Mouse (Mus musculus): Measurements from ENCODE around the gene Pi16. TPM values are rescaled to one million over a fixed set of nuclear protein-coding genes. Genes with fewer than 3 reads are reported as not detected.

Pi16 gene
- polyA plus RNA-seq, 1 experiment from 2014 or later, result 2.3 TPM

GRCm38 (mm10) chr17:29322603-29322962, 5.1 kb downstream of the Pi16 start:
- peak; percentile 91 for ATAC-seq (ENCODE audit: low read depth)
- H3K9ac ChIP-seq (ENCODE audit: low read length), result 0 out of 2 replicates have a peak overlapping the region, but pooled peaks have one; percentile 11
- peak overlapping the region; percentile 45 for H3K4me2 ChIP-seq (ENCODE audit: low read depth, low read length)
- H3K4me1 ChIP-seq (replicated peaks; ENCODE audit: control insufficient read depth, insufficient read depth, low read length), result peaks cover 9% of the 10 kb centered on the region; the same call in 1 of the 2 replicates
- H3K27me3 ChIP-seq (ENCODE audit: control insufficient read depth, insufficient read depth, low read depth, low read length), result peaks cover 14% of the 10 kb centered on the region; the same call in 1 of the 2 replicates
- no peaks in the 10 kb centered on the region for H3K36me3 ChIP-seq (ENCODE audit: control insufficient read depth, insufficient read depth, low read length)
- H3K4me3 ChIP-seq (ENCODE audit: low read length), result peak overlapping the region; percentile 8; the same call in 1 of the 2 replicates
- H3K9me3 ChIP-seq (ENCODE audit: control insufficient read depth, low read length), result no peaks in the 10 kb centered on the region
- WGBS, result 24% methylated on average over 18 of the region's 18 CpGs
- H3K27ac ChIP-seq (ENCODE audit: low read length), result no peak overlapping the region

DNA sequence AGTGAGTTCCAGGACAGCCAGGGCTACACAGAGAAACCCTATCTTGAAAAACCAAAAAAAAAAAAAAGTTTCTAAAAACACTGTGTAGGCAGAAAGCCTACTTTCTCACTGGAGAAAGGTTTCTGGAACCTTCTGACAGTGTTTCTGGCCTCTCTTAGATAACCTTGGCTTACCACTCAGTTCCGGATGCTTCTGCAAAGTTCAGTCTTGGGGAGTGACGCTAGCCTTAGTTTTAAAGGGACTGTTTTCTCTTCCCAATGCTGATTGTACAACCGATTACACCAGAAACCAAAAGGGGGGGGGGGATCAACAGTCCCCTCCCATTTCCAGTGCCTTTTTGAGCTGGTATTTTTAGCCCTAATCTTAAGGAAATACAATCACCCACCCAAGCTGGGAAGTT, 6.1 kb downstream of the Pi16 start:
- H3K27me3 ChIP-seq (ENCODE audit: control insufficient read depth, insufficient read depth, low read depth, low read length), result peaks cover 14% of the 10 kb centered on the region; the same call in 1 of the 2 replicates

GRCm38 (mm10) chr17:29325831-29326230, 8.4 kb downstream of the Pi16 start:
- H3K4me1 ChIP-seq (replicated peaks; ENCODE audit: control insufficient read depth, insufficient read depth, low read length), result peaks cover 9% of the 10 kb centered on the region; the same call in 1 of the 2 replicates
- H3K36me3 ChIP-seq (ENCODE audit: control insufficient read depth, insufficient read depth, low read length), result peaks cover 3% of the 10 kb centered on the region; the same call in 1 of the 2 replicates
- H3K27me3 ChIP-seq (ENCODE audit: control insufficient read depth, insufficient read depth, low read depth, low read length), result peaks cover 14% of the 10 kb centered on the region; the same call in 1 of the 2 replicates
- no peak overlapping the region for H3K27ac ChIP-seq (ENCODE audit: low read length)
- no peak overlapping the region for H3K4me2 ChIP-seq (ENCODE audit: low read depth, low read length)
- H3K9me3 ChIP-seq (ENCODE audit: control insufficient read depth, low read length), result no peaks in the 10 kb centered on the region
- no peak for ATAC-seq (ENCODE audit: low read depth)
- H3K4me3 ChIP-seq (ENCODE audit: low read length), result no peak overlapping the region
- no peak overlapping the region for H3K9ac ChIP-seq (ENCODE audit: low read length)
- 75% methylated on average over 13 of the region's 13 CpGs for WGBS

More for the DNA sequence above, 6.1 kb downstream of the Pi16 start:
- Histone ChIP-seq H3K9ac (ENCODE audit: low read length) (no peak overlapping the region), H3K9me3 (ENCODE audit: control insufficient read depth, low read length) (no peaks in the 10 kb centered on the region), H3K4me3 (ENCODE audit: low read length) (no peak overlapping the region), H3K4me2 (ENCODE audit: low read depth, low read length) (no peak overlapping the region), H3K27ac (ENCODE audit: low read length) (no peak overlapping the region), H3K36me3 (ENCODE audit: control insufficient read depth, insufficient read depth, low read length) (no peaks in the 10 kb centered on the region), H3K4me1 (replicated peaks; ENCODE audit: control insufficient read depth, insufficient read depth, low read length) (peaks cover 9% of the 10 kb centered on the region; the same call in 1 of the 2 replicates)
- ATAC-seq (ENCODE audit: low read depth), result no peak
- WGBS, result 83% methylated on average over 3 of the region's 3 CpGs

DNA sequence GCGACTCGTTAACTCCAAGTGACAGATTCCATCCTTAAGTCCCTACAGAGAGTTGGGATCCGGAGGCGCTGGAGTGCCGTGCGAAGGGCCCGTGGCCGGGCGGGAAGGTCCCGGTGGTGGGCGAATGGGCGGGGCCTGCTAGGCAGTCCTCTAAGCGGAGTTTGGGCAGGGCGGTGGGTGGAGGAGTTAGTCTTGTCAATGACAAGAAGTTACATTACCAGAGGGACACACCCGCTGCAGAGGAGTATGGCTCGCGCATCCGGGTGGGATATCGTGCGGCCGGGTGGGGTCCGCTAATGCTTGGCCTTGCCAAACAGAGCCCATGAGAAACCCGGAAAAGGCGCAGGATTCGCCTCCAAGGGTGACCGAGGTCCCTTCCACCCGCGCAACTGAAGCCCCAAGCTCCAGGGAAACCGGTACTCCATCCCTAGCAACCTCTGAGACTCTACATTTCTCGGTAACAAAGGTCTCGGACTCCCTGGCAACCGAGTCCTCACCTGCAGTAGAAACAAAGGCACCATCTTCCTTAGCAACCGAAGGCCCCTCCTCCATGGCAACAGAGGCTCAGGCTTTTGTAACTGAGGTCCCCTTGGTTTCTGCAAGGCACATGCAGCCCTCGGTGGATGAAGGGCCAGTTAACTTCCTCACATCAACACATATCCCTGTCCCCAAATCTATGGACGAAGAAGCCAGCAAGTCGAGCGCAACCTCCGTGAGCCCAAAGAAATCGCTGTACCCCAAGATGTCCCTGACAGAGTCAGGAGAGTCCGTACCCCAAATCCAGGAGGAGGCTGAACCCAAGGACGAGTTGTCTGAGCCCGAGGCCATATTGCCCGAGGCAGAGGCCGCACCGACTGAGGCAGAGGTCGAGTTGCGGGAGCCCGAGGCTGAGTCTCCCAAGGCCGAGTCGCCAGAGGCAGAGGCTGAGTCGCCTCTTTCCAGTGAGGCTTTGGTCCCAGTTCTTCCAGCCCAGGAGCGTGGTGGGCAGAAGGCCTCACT, 9.3 kb downstream of the Pi16 start:
- no peak overlapping the region for H3K27ac ChIP-seq (ENCODE audit: low read length)
- peak; percentile 26; the same call in 1 of the 2 replicates for ATAC-seq (ENCODE audit: low read depth)
- peak overlapping the region; percentile 32; the same call in 1 of the 2 replicates for H3K9ac ChIP-seq (ENCODE audit: low read length)
- peak overlapping the region; percentile 34 for H3K4me3 ChIP-seq (ENCODE audit: low read length)
- H3K4me1 ChIP-seq (replicated peaks; ENCODE audit: control insufficient read depth, insufficient read depth, low read length), result peaks cover 9% of the 10 kb centered on the region; the same call in 1 of the 2 replicates
- 21% methylated on average over 52 of the region's 52 CpGs for WGBS
- peaks cover 9% of the 10 kb centered on the region; the same call in 1 of the 2 replicates for H3K27me3 ChIP-seq (ENCODE audit: control insufficient read depth, insufficient read depth, low read depth, low read length)
- peak overlapping the region; percentile 57 for H3K4me2 ChIP-seq (ENCODE audit: low read depth, low read length)
- H3K9me3 ChIP-seq (ENCODE audit: control insufficient read depth, low read length), result no peaks in the 10 kb centered on the region
- peaks cover 8% of the 10 kb centered on the region for H3K36me3 ChIP-seq (ENCODE audit: control insufficient read depth, insufficient read depth, low read length)

DNA sequence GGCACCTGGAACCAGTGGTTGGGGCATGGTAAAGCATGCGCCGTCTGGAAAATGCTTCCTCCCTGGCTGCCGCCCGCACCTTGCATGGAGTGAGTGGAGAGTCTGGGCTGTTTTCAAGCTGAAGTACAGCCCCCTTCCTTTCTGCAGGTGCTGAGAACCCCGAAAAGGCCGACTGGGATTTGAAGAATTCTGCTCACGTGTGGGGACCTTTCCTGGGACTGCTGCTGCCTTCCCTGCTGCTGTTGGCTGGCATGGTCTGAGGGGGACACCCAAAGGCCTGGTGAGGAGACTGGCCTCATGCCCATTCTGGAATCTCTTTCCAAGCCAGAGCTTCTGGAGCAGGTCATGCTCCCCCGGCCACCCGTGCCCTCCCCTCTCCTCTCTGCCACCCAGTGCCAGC, 10.2 kb downstream of the Pi16 start:
- no peak overlapping the region for H3K9ac ChIP-seq (ENCODE audit: low read length)
- 79% methylated on average over 9 of the region's 9 CpGs for WGBS
- H3K4me2 ChIP-seq (ENCODE audit: low read depth, low read length), result no peak overlapping the region
- peaks cover 2% of the 10 kb centered on the region; the same call in 1 of the 2 replicates for H3K27me3 ChIP-seq (ENCODE audit: control insufficient read depth, insufficient read depth, low read depth, low read length)
- no peaks in the 10 kb centered on the region for H3K9me3 ChIP-seq (ENCODE audit: control insufficient read depth, low read length)
- no peak overlapping the region for H3K4me3 ChIP-seq (ENCODE audit: low read length)
- H3K27ac ChIP-seq (ENCODE audit: low read length), result no peak overlapping the region
- H3K36me3 ChIP-seq (ENCODE audit: control insufficient read depth, insufficient read depth, low read length), result peaks cover 16% of the 10 kb centered on the region
- ATAC-seq (ENCODE audit: low read depth), result no peak
- H3K4me1 ChIP-seq (replicated peaks; ENCODE audit: control insufficient read depth, insufficient read depth, low read length), result peaks cover 9% of the 10 kb centered on the region; the same call in 1 of the 2 replicates

- peaks cover 7% of the 10 kb centered on the region; the same call in 1 of the 2 replicates for H3K4me1 ChIP-seq (replicated peaks; ENCODE audit: control insufficient read depth, insufficient read depth, low read length)
- H3K36me3 ChIP-seq (ENCODE audit: control insufficient read depth, insufficient read depth, low read length), result peaks cover 31% of the 10 kb centered on the region
- 78% methylated on average over 3 of the region's 3 CpGs for WGBS
- ATAC-seq (ENCODE audit: low read depth), result no peak
- H3K4me3 ChIP-seq (ENCODE audit: low read length), result no peak overlapping the region
- no peaks in the 10 kb centered on the region for H3K9me3 ChIP-seq (ENCODE audit: control insufficient read depth, low read length)
- no peak overlapping the region for H3K4me2 ChIP-seq (ENCODE audit: low read depth, low read length)
- no peak overlapping the region for H3K9ac ChIP-seq (ENCODE audit: low read length)
- H3K27me3 ChIP-seq (ENCODE audit: control insufficient read depth, insufficient read depth, low read depth, low read length), result no peaks in the 10 kb centered on the region
- H3K27ac ChIP-seq (ENCODE audit: low read length), result no peak overlapping the region
Measured at GRCm38 (mm10) chr17:29330221-29330620, 12.7 kb downstream of the Pi16 start.

DNA sequence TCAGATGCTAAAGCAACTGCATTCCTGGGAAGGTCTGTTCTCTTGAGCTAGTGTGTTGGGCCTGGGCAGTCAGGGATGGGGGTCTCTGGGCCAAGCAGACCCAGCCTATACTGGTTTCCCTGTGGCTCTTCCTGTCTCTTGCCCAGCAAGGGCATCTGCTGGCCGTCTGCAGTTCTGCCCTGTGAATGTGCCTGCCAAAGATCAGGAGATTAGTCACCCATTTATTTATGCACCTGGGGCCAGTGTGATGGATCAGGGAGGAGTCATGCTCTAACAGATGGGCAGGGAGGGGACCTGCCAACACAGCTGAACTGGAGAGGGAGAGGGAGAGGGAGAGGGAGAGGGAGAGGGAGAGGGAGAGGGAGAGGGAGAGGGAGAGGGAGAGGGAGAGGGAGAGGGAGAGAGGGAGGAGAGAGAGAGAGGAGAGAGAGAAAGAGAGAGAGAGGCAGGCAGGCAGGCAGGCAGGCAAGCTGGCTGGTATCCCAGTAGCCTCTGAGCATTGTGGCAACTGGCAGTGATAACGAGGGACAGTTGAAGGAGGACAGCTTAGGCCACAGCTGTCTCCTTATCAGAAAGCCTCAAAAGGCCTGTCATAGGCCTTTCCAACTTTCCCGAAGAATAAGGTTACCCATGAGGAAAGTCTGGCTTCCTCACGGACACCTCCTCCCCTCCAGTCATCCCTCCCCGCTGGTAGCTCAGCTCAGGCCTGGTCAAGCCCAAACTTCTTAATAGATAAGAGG, 13.4 kb downstream of the Pi16 start:
- H3K9ac ChIP-seq (ENCODE audit: low read length), result no peak overlapping the region
- WGBS, result 32% methylated on average over 5 of the region's 5 CpGs
- no peak overlapping the region for H3K27ac ChIP-seq (ENCODE audit: low read length)
- H3K4me3 ChIP-seq (ENCODE audit: low read length), result no peak overlapping the region
- no peak overlapping the region for H3K4me2 ChIP-seq (ENCODE audit: low read depth, low read length)
- H3K36me3 ChIP-seq (ENCODE audit: control insufficient read depth, insufficient read depth, low read length), result peaks cover 35% of the 10 kb centered on the region
- peaks cover 7% of the 10 kb centered on the region; the same call in 1 of the 2 replicates for H3K4me1 ChIP-seq (replicated peaks; ENCODE audit: control insufficient read depth, insufficient read depth, low read length)
- H3K9me3 ChIP-seq (ENCODE audit: control insufficient read depth, low read length), result no peaks in the 10 kb centered on the region
- no peak for ATAC-seq (ENCODE audit: low read depth)
- H3K27me3 ChIP-seq (ENCODE audit: control insufficient read depth, insufficient read depth, low read depth, low read length), result no peaks in the 10 kb centered on the region

DNA sequence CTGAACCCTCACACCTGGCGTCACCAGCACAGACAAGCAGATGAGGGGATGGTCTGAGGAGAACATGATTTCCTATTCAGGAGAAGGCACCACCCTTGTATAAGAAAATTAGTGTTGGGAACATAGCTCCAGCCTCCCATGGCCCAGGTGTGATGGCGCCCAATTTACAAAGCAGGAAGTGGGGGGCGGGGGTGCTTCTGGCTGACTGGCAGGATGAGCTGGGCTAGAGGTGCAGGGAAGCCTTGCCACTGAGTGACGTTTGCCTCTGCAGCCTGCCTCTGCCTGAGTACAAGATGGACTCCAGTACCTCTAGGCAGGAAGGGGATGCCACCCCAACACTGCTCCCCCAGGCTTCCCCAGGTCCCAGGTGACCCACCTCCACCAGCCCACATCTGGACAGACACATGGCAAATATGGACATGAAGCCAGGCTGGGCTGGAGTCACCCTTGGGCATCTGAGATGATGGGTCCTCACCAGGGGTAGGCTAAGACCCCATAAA, 14.8 kb downstream of the Pi16 start:
- no peak overlapping the region for H3K9ac ChIP-seq (ENCODE audit: low read length)
- WGBS, result 70% methylated on average over 4 of the region's 4 CpGs
- peaks cover 48% of the 10 kb centered on the region for H3K36me3 ChIP-seq (ENCODE audit: control insufficient read depth, insufficient read depth, low read length)

More for the DNA sequence above, 14.8 kb downstream of the Pi16 start:
- H3K4me3 ChIP-seq (ENCODE audit: low read length), result no peak overlapping the region
- no peaks in the 10 kb centered on the region for H3K9me3 ChIP-seq (ENCODE audit: control insufficient read depth, low read length)
- no peaks in the 10 kb centered on the region for H3K4me1 ChIP-seq (replicated peaks; ENCODE audit: control insufficient read depth, insufficient read depth, low read length)
- no peak for ATAC-seq (ENCODE audit: low read depth)
- no peak overlapping the region for H3K4me2 ChIP-seq (ENCODE audit: low read depth, low read length)
- no peaks in the 10 kb centered on the region for H3K27me3 ChIP-seq (ENCODE audit: control insufficient read depth, insufficient read depth, low read depth, low read length)
- H3K27ac ChIP-seq (ENCODE audit: low read length), result no peak overlapping the region

Measured in lung, embryonic 16.5 days (tissue).